27 mouse cellular contexts compared by ENCODE assay signal in genomic region chr14:117473378-117473777, GRCm38 (mm10).
DNase-seq lines count a peak whose midpoint lies in the region; ATAC-seq and TF ChIP-seq lines count a peak whose summit lies in the region.
"Had no signal": no experiment of that assay in that cellular context is flagged by ENCODE, and none has a peak within 500 bp of the region (broad histone marks: within the 10 kb centered on the region; RNA-seq: fewer than 3 reads in every experiment).

No protein-coding gene starts in this region.

- no peaks in the 10 kb centered on the region; the same call in 1 of the 2 replicates for H3K36me3 ChIP-seq in kidney, embryonic 15.5 days
- H3K36me3 ChIP-seq in intestine, postnatal 0 days (ENCODE audit: control insufficient read depth, insufficient read depth): no peaks in the 10 kb centered on the region
- H3K36me3 ChIP-seq: embryonic facial prominence, embryonic 13.5 days; heart, embryonic 15.5 days; hindbrain, embryonic 15.5 days; limb, embryonic 13.5 days; liver, embryonic 12.5 days; midbrain, embryonic 13.5 days; neural tube, embryonic 12.5 days; stomach, embryonic 15.5 days had no signal

- no peaks in the 10 kb centered on the region for H3K9me3 ChIP-seq in kidney, embryonic 15.5 days (replicated peaks)
- no peaks in the 10 kb centered on the region for H3K9me3 ChIP-seq in intestine, postnatal 0 days (ENCODE audit: control insufficient read depth)
- H3K9me3 ChIP-seq: embryonic facial prominence, embryonic 13.5 days; forebrain, embryonic 13.5 days; heart, embryonic 15.5 days; hindbrain, embryonic 15.5 days; limb, embryonic 13.5 days; liver, embryonic 12.5 days; midbrain, embryonic 13.5 days; neural tube, embryonic 12.5 days; stomach, embryonic 15.5 days had no signal

- H3K4me1 ChIP-seq in kidney, embryonic 15.5 days: peaks cover 10% of the 10 kb centered on the region; the same call in 1 of the 2 replicates
- no peaks in the 10 kb centered on the region for H3K4me1 ChIP-seq in intestine, postnatal 0 days (replicated peaks; ENCODE audit: control insufficient read depth, insufficient read depth, low read length)
- H3K4me1 ChIP-seq: embryonic facial prominence, embryonic 13.5 days; heart, embryonic 15.5 days; hindbrain, embryonic 15.5 days; limb, embryonic 13.5 days; liver, embryonic 12.5 days; megakaryocyte, embryonic 14.5 days; midbrain, embryonic 13.5 days; neural tube, embryonic 12.5 days; stomach, embryonic 15.5 days had no signal

- ATAC-seq in kidney, embryonic 15.5 days (replicated peaks; ENCODE audit: low FRiP score): 0 out of 2 replicates have a peak, but pooled peaks have one; percentile 73
- no peak for ATAC-seq in intestine, postnatal 0 days
- ATAC-seq: CD4-positive, CD25-positive, alpha-beta regulatory T cell, adult 4 months; forebrain, embryonic 13.5 days; intestine, embryonic 16.5 days; liver, embryonic 12.5 days; midbrain, embryonic 13.5 days had no signal

- H3K9ac ChIP-seq in kidney, embryonic 15.5 days: no peak overlapping the region
- H3K9ac ChIP-seq in intestine, postnatal 0 days (ENCODE audit: low read depth, low read length): no peak overlapping the region
- H3K9ac ChIP-seq: embryonic facial prominence, embryonic 13.5 days; forebrain, embryonic 13.5 days; heart, embryonic 15.5 days; hindbrain, embryonic 15.5 days; limb, embryonic 13.5 days; liver, embryonic 12.5 days; midbrain, embryonic 13.5 days; neural tube, embryonic 12.5 days; stomach, embryonic 15.5 days had no signal

- no peak for TF ChIP-seq CTCF in intestine, postnatal 0 days (IDR thresholded peaks at IDR 0.05; ENCODE audit: low read depth)

- H3K27ac ChIP-seq in kidney, embryonic 15.5 days: no peak overlapping the region
- H3K27ac ChIP-seq in intestine, postnatal 0 days (ENCODE audit: low read depth, low read length): no peak overlapping the region
- H3K27ac ChIP-seq: embryonic facial prominence, embryonic 13.5 days; forebrain, embryonic 13.5 days; heart, embryonic 15.5 days; hindbrain, embryonic 15.5 days; limb, embryonic 13.5 days; liver, embryonic 12.5 days; midbrain, embryonic 13.5 days; neural tube, embryonic 12.5 days; stomach, embryonic 15.5 days had no signal

- H3K27me3 ChIP-seq in kidney, embryonic 15.5 days: no peaks in the 10 kb centered on the region
- H3K27me3 ChIP-seq in intestine, postnatal 0 days (replicated peaks; ENCODE audit: control insufficient read depth, insufficient read depth, low read length): no peaks in the 10 kb centered on the region
- H3K27me3 ChIP-seq: embryonic facial prominence, embryonic 13.5 days; forebrain, embryonic 13.5 days; heart, embryonic 15.5 days; hindbrain, embryonic 15.5 days; limb, embryonic 13.5 days; liver, embryonic 12.5 days; megakaryocyte, embryonic 14.5 days; midbrain, embryonic 13.5 days; neural tube, embryonic 12.5 days; stomach, embryonic 15.5 days had no signal

- DNase-seq in cerebellum, postnatal 25 days: peak; percentile 6 to 22
- DNase-seq in cerebellum, adult 18-20 months: no peak
- peak; percentile 8 for DNase-seq in left cerebral cortex, postnatal 4 days
- no peak for DNase-seq in left cerebral cortex, adult 8-10 months (ENCODE audit: low spot score in 2 of 2)
- DNase-seq in kidney, postnatal 4 days: peak; percentile 16 to 25
- DNase-seq: adrenal gland, postnatal 25 days; embryo, embryonic 11 days; heart, postnatal 36 days; layer of hippocampus, postnatal 36 days; lung, adult 2 months; thymus, adult 2 months; thymus, postnatal 4 days had no signal

- intact Hi-C loops in left cerebral cortex, postnatal 4 days (cut with DNase I): no loop called here

- no peak overlapping the region for H3K4me2 ChIP-seq in kidney, embryonic 15.5 days
- no peak overlapping the region for H3K4me2 ChIP-seq in intestine, postnatal 0 days (replicated peaks; ENCODE audit: low read depth)
- H3K4me2 ChIP-seq: embryonic facial prominence, embryonic 13.5 days; forebrain, embryonic 13.5 days; heart, embryonic 15.5 days; hindbrain, embryonic 15.5 days; limb, embryonic 13.5 days; liver, embryonic 12.5 days; midbrain, embryonic 13.5 days; neural tube, embryonic 12.5 days; stomach, embryonic 15.5 days had no signal

- WGBS in kidney, embryonic 15.5 days: 37% methylated on average over 2 of the region's 2 CpGs
- WGBS in intestine, postnatal 0 days: 61% methylated on average over 2 of the region's 2 CpGs

- H3K4me3 ChIP-seq in kidney, embryonic 15.5 days (replicated peaks): no peak overlapping the region
- H3K4me3 ChIP-seq in intestine, postnatal 0 days (ENCODE audit: low read depth, low read length): no peak overlapping the region
- H3K4me3 ChIP-seq: embryonic facial prominence, embryonic 13.5 days; erythroblast, embryonic 14.5 days; forebrain, embryonic 13.5 days; heart, embryonic 15.5 days; hindbrain, embryonic 15.5 days; limb, embryonic 13.5 days; liver, embryonic 12.5 days; megakaryocyte, embryonic 14.5 days; midbrain, embryonic 13.5 days; neural tube, embryonic 12.5 days; stomach, embryonic 15.5 days had no signal

Comparison
In these comparisons a context has a peak if more than half of its experiments do, and no peak if none do; other contexts are left out.
1. DNase-seq: peak in cerebellum, postnatal 25 days (2 of 2), left cerebral cortex, postnatal 4 days (single experiment) and kidney, postnatal 4 days (2 of 2); none in cerebellum, adult 18-20 months (0 of 2) and left cerebral cortex, adult 8-10 months (0 of 2).